In genomic region chr16:48890733-48891132, GRCm38 (mm10) we compare ENCODE assay signal across 19 mouse cellular contexts. TPM values are rescaled to one million over a fixed set of nuclear protein-coding genes. Genes with fewer than 3 reads are reported as not detected.
"Had no signal": no experiment of that assay in that cellular context is flagged by ENCODE, and none has a peak within 500 bp of the region (broad histone marks: within the 10 kb centered on the region; RNA-seq: fewer than 3 reads in every experiment).

No protein-coding gene starts in this region.

- H3K9me3 ChIP-seq: intestine, embryonic 15.5 days; kidney, embryonic 15.5 days; limb, embryonic 13.5 days; liver, embryonic 12.5 days; lung, embryonic 15.5 days; midbrain, embryonic 13.5 days had no signal

- H3K4me3 ChIP-seq: intestine, embryonic 15.5 days; kidney, embryonic 15.5 days; layer of hippocampus, adult 2 months; limb, embryonic 13.5 days; liver, embryonic 12.5 days; lung, embryonic 15.5 days; midbrain, embryonic 13.5 days; neural tube, embryonic 13.5 days had no signal

- DNase-seq: kidney, adult 2 months; kidney, postnatal 4 days; left cerebral cortex, postnatal 4 days; lung, postnatal 14 days; right cerebral cortex, adult 18-20 months; thymus, postnatal 14 days had no signal

- H3K27ac ChIP-seq: intestine, embryonic 15.5 days; kidney, embryonic 15.5 days; layer of hippocampus, adult 2 months; limb, embryonic 13.5 days; liver, embryonic 12.5 days; lung, embryonic 15.5 days; midbrain, embryonic 13.5 days; neural tube, embryonic 13.5 days; stomach, postnatal 0 days had no signal

- H3K4me1 ChIP-seq: intestine, embryonic 15.5 days; kidney, embryonic 15.5 days; limb, embryonic 13.5 days; liver, embryonic 12.5 days; lung, embryonic 15.5 days; midbrain, embryonic 13.5 days; neural tube, embryonic 13.5 days had no signal

- H3K27me3 ChIP-seq: intestine, embryonic 15.5 days; kidney, embryonic 15.5 days; limb, embryonic 13.5 days; liver, embryonic 12.5 days; lung, embryonic 15.5 days; midbrain, embryonic 13.5 days; neural tube, embryonic 13.5 days had no signal

- ATAC-seq: intestine, embryonic 15.5 days; liver, embryonic 12.5 days; midbrain, embryonic 13.5 days had no signal

- H3K36me3 ChIP-seq: intestine, embryonic 15.5 days; kidney, embryonic 15.5 days; limb, embryonic 13.5 days; liver, embryonic 12.5 days; lung, embryonic 15.5 days; midbrain, embryonic 13.5 days; neural tube, embryonic 13.5 days had no signal

- H3K4me2 ChIP-seq: intestine, embryonic 15.5 days; kidney, embryonic 15.5 days; limb, embryonic 13.5 days; liver, embryonic 12.5 days; lung, embryonic 15.5 days; midbrain, embryonic 13.5 days; neural tube, embryonic 13.5 days had no signal

- H3K9ac ChIP-seq: intestine, embryonic 15.5 days; kidney, embryonic 15.5 days; limb, embryonic 13.5 days; liver, embryonic 12.5 days; lung, embryonic 15.5 days; midbrain, embryonic 13.5 days; neural tube, embryonic 13.5 days had no signal

RNA-seq across cellular contexts. Expression of gene Retnlg, which starts 18.3 kb away (rescaled TPM):
- total RNA-seq: layer of hippocampus, adult 2 months; layer of hippocampus, postnatal 10 days; left cerebral cortex, postnatal 10 days; left cerebral cortex, postnatal 4 days; megakaryocyte-erythroid progenitor cell, adult 5-6 weeks had no signal
- polyA plus RNA-seq: limb, embryonic 13.5 days had no signal

RNA-seq across cellular contexts. Expression of gene Retnla, which starts 48.4 kb away (rescaled TPM):
- total RNA-seq: layer of hippocampus, adult 2 months; layer of hippocampus, postnatal 10 days; left cerebral cortex, postnatal 10 days; left cerebral cortex, postnatal 4 days; megakaryocyte-erythroid progenitor cell, adult 5-6 weeks had no signal
- polyA plus RNA-seq: intestine, embryonic 15.5 days; kidney, embryonic 15.5 days; limb, embryonic 13.5 days; liver, embryonic 12.5 days; liver, embryonic 16.5 days; midbrain, embryonic 13.5 days; neural tube, embryonic 13.5 days; stomach, postnatal 0 days had no signal
